Mouse (Mus musculus) hindbrain, postnatal 0 days (tissue): ENCODE measurements around the gene Cybrd1. TPM values are rescaled to one million over a fixed set of nuclear protein-coding genes. Genes with fewer than 3 reads are reported as not detected.

Experiments
- ATAC-seq: fragments of 200-750 bp; cut with Nextera tagmentation; 2 replicates; pipeline ENCODE4 v1.8.0; 2017; ENCODE audit warnings: mild to moderate bottlenecking, moderate TSS enrichment, moderate library complexity
- DNase-seq: peaks from one replicate; pipeline ENCODE4 v3.0.0-alpha.2; 2015; ENCODE audit warnings: low spot score
- H3K27ac ChIP-seq: fragments of 300-500 bp; sonication (generic); 2 replicates; pipeline ENCODE4 v1.5.1; 2014; ENCODE audit warnings: mild to moderate bottlenecking
- H3K27me3 ChIP-seq: fragments of 300-500 bp; sonication (generic); 2 replicates; pipeline ENCODE4 v1.6.1; 2014; ENCODE audit warnings: low read length, mixed read lengths; ENCODE audit not compliant: insufficient read depth
- H3K36me3 ChIP-seq: fragments of 300-500 bp; sonication (generic); 2 replicates; pipeline ENCODE4 v1.6.1; 2014; ENCODE audit warnings: low read length, mixed read lengths; ENCODE audit not compliant: insufficient read depth
- H3K4me1 ChIP-seq: fragments of 300-500 bp; sonication (generic); 2 replicates; pipeline ENCODE4 v1.6.1; 2014; ENCODE audit warnings: antibody characterized with exemption, low read length, mixed read lengths; ENCODE audit not compliant: insufficient read depth
- H3K4me2 ChIP-seq: fragments of 300-500 bp; sonication (generic); 2 replicates; pipeline ENCODE4 v1.6.1; 2014; ENCODE audit warnings: low read depth, mild to moderate bottlenecking, low read length, moderate library complexity, mixed read lengths
- H3K4me3 ChIP-seq: fragments of 300-500 bp; sonication (generic); 2 replicates; pipeline ENCODE4 v1.5.1; 2014; ENCODE audit warnings: low read length
- H3K9ac ChIP-seq: fragments of 300-500 bp; sonication (generic); replicated peaks from 2 replicates; pipeline ENCODE4 v1.6.1; 2014; ENCODE audit warnings: mild to moderate bottlenecking, low read length, moderate library complexity, mixed read lengths
- H3K9me3 ChIP-seq: fragments of 300-500 bp; sonication (generic); 2 replicates; pipeline ENCODE4 v1.6.1; 2016; ENCODE audit warnings: low read length, mixed read lengths
- CTCF ChIP-seq: IDR thresholded peaks from 2 replicates; pipeline ENCODE4 v1.5.1; 2016; ENCODE audit warnings: antibody characterized with exemption, control low read depth, low read depth
- WGBS: fragments of 180-500 bp; shearing (Covaris S2); extraction: QIAGEN DNeasy Blood & Tissue Kit; methylation state at CpG from one replicate; pipeline ENCODE4 v1.1.7; 2014; 5-methylcytosine and 5-hydroxymethylcytosine counted together
- polyA plus RNA-seq: library from polyadenylated mRNA; unstranded; fragments of >200 nt; fragmentation: Nextera tagmentation; extraction: Ambion mirVana; gene quantifications from 2 replicates; pipeline ENCODE4 v1.2.1, GENCODE M21; 2015
- total RNA-seq: library from RNA; depleted of rRNA; stranded (reverse); fragments of >200 nt; gene quantifications from 2 replicates; pipeline ENCODE4 v1.2.3, GENCODE M21; 2014

Gene Cybrd1
- total and polyA plus RNA-seq, 2 experiments from 2014 or later: 4.5 to 11.3 TPM

GRCm38 (mm10) chr2:71122268-71123029 is 4.7 kb downstream of the Cybrd1 start:
- H3K9me3 ChIP-seq: no peaks in the 10 kb centered on the region
- no peak for TF ChIP-seq CTCF
- H3K4me3 ChIP-seq: no peak overlapping the region
- H3K27me3 ChIP-seq: no peaks in the 10 kb centered on the region
- H3K27ac ChIP-seq: peak overlapping the region; percentile 32; the same call in 1 of the 2 replicates
- ATAC-seq (no peak), DNase-seq (peak; percentile 49)
- H3K9ac ChIP-seq: no peak overlapping the region
- no peaks in the 10 kb centered on the region for H3K36me3 ChIP-seq
- H3K4me2 ChIP-seq: no peak overlapping the region
- H3K4me1 ChIP-seq: peaks cover 3% of the 10 kb centered on the region; the same call in 1 of the 2 replicates
- 48% methylated on average over 13 of the region's 13 CpGs for whole genome bisulfite sequencing

GRCm38 (mm10) chr2:71123591-71123990 is 5.9 kb downstream of the Cybrd1 start:
- Histone ChIP-seq H3K9ac (no peak overlapping the region), H3K36me3 (no peaks in the 10 kb centered on the region), H3K4me2 (no peak overlapping the region), H3K4me3 (no peak overlapping the region), H3K9me3 (no peaks in the 10 kb centered on the region), H3K27ac (no peak overlapping the region), H3K27me3 (no peaks in the 10 kb centered on the region), H3K4me1 (no peaks in the 10 kb centered on the region)
- no peak for TF ChIP-seq CTCF
- WGBS: 49% methylated on average over 2 of the region's 2 CpGs
- ATAC-seq (no peak), DNase-seq (peak; percentile 30)

- 77% methylated on average over 10 of the region's 10 CpGs for WGBS
Observed at GRCm38 (mm10) chr2:71127779-71128534, 10.2 kb downstream of the Cybrd1 start.

GRCm38 (mm10) chr2:71130366-71130765 is 12.6 kb downstream of the Cybrd1 start:
- H3K9ac ChIP-seq: no peak overlapping the region
- no peak for ATAC-seq
- H3K36me3 ChIP-seq: no peaks in the 10 kb centered on the region
- no peaks in the 10 kb centered on the region for H3K4me1 ChIP-seq
- H3K4me3 ChIP-seq: no peak overlapping the region
- no peak overlapping the region for H3K4me2 ChIP-seq
- no peaks in the 10 kb centered on the region for H3K27me3 ChIP-seq
- 95% methylated on average over 2 of the region's 2 CpGs for WGBS
- H3K9me3 ChIP-seq: no peaks in the 10 kb centered on the region
- DNase-seq: no peak
- no peak for TF ChIP-seq CTCF
- H3K27ac ChIP-seq: no peak overlapping the region

More at GRCm38 (mm10) chr2:71127779-71128534, 10.2 kb downstream of the Cybrd1 start:
- H3K9me3 ChIP-seq: no peaks in the 10 kb centered on the region
- DNase-seq: no peak
- no peaks in the 10 kb centered on the region for H3K27me3 ChIP-seq
- H3K4me2 ChIP-seq: no peak overlapping the region
- no peak for TF ChIP-seq CTCF
- H3K4me3 ChIP-seq: no peak overlapping the region
- no peaks in the 10 kb centered on the region for H3K36me3 ChIP-seq
- H3K4me1 ChIP-seq: no peaks in the 10 kb centered on the region
- ATAC-seq: no peak
- no peak overlapping the region for H3K9ac ChIP-seq
- H3K27ac ChIP-seq: no peak overlapping the region

- Histone ChIP-seq H3K4me1 (no peaks in the 10 kb centered on the region), H3K4me2 (no peak overlapping the region), H3K27me3 (no peaks in the 10 kb centered on the region), H3K9me3 (no peaks in the 10 kb centered on the region), H3K9ac (no peak overlapping the region), H3K36me3 (no peaks in the 10 kb centered on the region), H3K4me3 (no peak overlapping the region), H3K27ac (no peak overlapping the region)
- WGBS: 84% methylated on average over 3 of the region's 3 CpGs
- DNase-seq (no peak), ATAC-seq (no peak)
- TF ChIP-seq CTCF: no peak
Observed at GRCm38 (mm10) chr2:71131866-71132496, 14.3 kb downstream of the Cybrd1 start.

GRCm38 (mm10) chr2:71134041-71134505 is 16.4 kb downstream of the Cybrd1 start:
- no peak for ATAC-seq
- no peaks in the 10 kb centered on the region for H3K36me3 ChIP-seq
- WGBS: 90% methylated on average over 9 of the region's 9 CpGs

More at GRCm38 (mm10) chr2:71134041-71134505, 16.4 kb downstream of the Cybrd1 start:
- Histone ChIP-seq H3K4me1 (no peaks in the 10 kb centered on the region), H3K4me3 (no peak overlapping the region), H3K9ac (no peak overlapping the region), H3K4me2 (no peak overlapping the region), H3K9me3 (no peaks in the 10 kb centered on the region), H3K27ac (no peak overlapping the region), H3K27me3 (no peaks in the 10 kb centered on the region)
- DNase-seq: no peak
- no peak for TF ChIP-seq CTCF
